Mouse (Mus musculus) liver, embryonic 14.5 days (tissue): Measurements from ENCODE around the gene Blcap.

Experiments
- CTCF ChIP-seq: IDR thresholded peaks from 2 replicates; pipeline ENCODE4 v1.5.1; 2016; ENCODE audit warnings: antibody characterized with exemption, low read depth, control low read depth
- EP300 ChIP-seq: IDR thresholded peaks from 2 replicates; pipeline ENCODE4 v1.6.1; 2016; ENCODE audit warnings: antibody characterized with exemption, low read depth

- TF ChIP-seq CTCF (no peak), EP300 (no peak)
These were observed 30.0 kb downstream of the Blcap start for GRCm38 (mm10) chr2:157540953-157541569.
